Mouse (Mus musculus) MN1 (cell line): Measurements from ENCODE around the gene D10Jhu81e.
A peak's percentile ranks its signal among the peaks of the same experiment; 100 is the strongest.
"Not testable (repeated sequence)": the region's sequence is repeated elsewhere in the genome, so short reads cannot be mapped to it uniquely, and the experiment has no call there.

Source experiments
- DNase-seq: peaks from one replicate; pipeline ENCODE4 v3.0.0-alpha.2; 2016; ENCODE audit warnings: low spot score

D10Jhu81e gene

GRCm38 (mm10) chr10:78129423-78129822, 40.2 kb downstream of the D10Jhu81e start:
- no peak for DNase-seq

DNA sequence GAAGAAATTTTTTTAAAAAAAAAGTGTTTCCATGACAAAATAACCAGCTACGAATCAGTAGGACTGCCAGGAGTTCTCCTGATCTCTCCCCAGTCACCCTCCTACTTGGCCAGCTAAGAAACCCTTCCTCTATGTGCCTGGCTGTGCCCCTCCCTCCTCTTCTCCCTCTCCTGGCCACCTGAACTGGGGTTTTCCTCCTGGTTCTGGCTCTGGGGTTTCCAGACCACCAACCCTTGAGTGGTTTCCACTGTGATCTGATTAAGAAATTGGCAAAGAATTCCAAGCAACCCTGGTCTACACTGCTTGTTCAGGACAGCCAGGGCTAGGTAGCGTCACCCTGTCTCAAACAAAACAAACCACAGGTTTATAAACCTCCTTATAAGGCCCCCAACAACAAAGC, 40.9 kb downstream of the D10Jhu81e start:
- DNase-seq, result no peak

DNA sequence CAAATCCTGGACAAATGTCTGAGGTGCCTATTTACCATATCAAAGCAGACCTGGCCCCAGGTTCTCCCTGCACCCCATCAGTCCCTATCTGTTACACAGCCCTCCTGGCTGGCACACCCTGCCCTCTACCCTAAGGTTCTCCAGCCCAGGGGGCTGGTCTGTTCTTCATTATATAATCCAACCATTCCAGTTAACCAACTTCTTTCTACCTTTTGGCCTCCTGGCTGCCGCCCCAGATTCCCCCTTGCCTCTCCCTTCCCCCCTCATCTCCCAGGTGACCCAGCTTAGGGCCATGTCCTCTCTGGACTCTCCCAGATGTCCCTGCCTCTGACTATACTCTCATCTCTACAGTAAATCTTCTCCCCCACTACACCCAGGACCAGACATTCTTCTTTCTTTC, 41.7 kb downstream of the D10Jhu81e start:
- DNase-seq, result no peak

DNA sequence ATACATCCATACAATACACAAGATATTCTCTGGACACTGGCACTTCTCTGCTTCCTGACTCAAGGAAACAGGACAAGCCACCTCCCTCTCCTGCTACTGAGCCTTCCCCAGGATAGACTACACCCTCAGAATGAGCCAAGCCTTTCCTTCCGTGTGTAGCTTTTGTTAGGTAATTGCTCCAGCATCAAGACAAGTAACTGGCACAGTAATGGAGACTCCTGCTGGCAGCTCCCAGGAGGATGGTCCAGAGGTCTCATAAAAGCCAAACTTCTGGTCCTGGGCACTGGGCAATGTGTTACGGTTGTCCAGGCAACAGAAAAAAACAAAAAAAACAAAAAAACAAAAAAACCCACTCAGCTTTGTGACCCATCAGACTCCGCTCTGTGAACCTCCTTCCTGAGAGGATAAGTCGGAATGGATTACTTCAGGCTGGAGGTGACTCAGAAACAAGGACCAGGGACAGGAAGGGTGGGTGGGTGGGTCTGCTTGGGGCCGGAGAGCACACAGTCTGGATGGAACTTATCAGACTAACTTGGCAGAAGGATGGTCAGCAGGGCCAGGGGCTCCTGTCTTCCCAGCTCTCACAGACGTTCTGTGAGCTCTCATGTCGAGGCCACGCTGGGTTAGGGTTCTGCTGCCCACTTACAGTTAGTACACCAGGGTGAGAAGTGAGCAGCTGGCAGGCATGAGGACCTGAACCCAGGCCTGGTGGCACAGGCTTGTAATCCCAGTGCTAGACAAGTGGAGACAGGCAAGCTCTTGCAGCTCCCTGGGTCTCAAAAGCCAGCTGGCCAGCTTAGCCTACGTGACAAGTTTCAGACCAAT, 42.3 kb downstream of the D10Jhu81e start:
- peak; percentile 87 for DNase-seq

DNA sequence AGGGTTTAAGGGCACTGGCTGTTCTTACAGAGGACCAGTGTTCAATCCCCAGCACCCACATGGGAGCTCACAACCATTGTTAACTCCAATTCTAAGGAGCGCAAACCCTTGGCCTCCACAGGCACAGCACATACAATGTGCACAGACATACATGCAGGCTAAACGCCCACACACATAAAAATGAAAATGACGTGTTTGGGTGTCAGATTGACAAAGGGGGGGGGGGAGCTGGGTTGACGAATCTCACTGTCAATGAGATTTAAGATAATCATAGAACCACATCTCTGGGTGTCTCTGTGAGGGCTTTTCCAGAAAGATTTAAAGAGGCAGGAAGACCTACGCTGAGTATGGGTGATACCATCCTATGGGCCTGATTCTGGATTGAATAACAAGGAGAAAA, 43.3 kb downstream of the D10Jhu81e start:
- no peak for DNase-seq

DNA sequence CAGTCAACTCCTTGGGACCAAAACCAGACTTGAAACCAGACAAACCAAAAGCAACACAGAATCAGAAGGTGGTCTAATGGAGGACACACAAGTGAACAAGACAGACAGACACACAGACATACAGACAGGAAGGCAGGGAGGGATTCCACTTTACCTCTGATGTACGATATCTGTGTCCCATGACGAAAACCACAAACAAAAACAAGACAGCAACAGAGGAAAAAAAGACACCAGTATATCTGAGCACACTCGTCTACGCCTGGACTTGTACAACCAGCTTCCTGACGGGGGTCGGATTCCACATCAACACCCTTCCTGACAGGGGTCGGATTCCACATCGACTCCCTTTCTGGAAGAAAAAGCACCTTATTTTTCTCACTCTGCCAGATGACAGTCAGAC, 44.5 kb downstream of the D10Jhu81e start:
- not testable (repeated sequence) for DNase-seq

GRCm38 (mm10) chr10:78124137-78124536, 45.4 kb downstream of the D10Jhu81e start:
- not testable (repeated sequence) for DNase-seq

DNA sequence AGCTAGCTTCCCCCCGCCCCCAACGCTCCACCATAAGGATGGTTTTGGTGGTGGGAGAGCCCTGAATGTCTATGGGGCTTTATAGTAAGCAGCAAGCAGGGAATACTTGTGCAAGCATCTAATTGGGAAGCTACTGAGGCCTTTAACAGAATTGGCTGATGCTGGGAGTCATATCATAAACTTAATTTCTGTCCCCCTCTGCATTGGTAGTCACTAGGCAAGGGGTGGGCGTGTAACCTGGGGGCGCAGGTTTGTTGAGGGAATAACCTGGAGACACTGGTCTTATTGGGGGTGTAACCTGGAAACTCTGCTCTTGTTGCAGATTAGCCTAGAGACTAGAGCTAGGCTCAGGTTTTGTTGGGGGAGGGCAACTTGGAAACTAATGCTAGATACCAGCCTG, 50.2 kb downstream of the D10Jhu81e start:
- no peak for DNase-seq

GRCm38 (mm10) chr10:78115153-78115552, 54.4 kb downstream of the D10Jhu81e start:
- no peak for DNase-seq

DNA sequence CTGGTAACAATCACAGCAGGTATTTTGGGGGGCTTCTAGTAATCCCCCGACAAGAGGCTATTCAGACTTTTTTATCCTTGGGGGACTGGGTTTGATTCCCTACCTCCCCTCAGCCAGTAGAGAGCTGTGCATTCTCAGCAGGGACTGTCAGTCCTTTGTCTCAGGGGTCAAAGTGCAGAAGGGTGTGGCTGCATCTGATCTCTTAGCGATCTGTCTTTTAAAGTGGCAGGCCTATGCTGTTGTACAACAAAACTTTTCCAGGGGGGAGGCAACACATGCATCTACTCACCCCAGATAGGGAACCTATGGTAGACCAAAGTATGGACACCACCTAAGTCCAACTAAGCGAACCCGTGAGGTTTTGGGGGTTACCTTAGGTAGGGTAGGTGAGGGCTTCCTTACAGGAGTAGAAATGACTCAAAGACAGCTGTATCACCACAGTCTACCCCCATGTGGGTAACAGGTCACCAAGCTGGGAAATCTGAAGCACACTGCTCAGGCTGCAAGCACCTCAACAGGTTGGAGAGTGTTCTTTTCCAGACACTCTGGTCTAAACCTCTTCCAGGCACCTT, 55.0 kb downstream of the D10Jhu81e start:
- no peak for DNase-seq
